Mouse (Mus musculus) hindbrain, embryonic 11.5 days (tissue): ENCODE measurements at regions not wholly inside any gene's neighbourhood (a gene's known extent, or its start where the extent isn't known, plus 50 kb on each side); places are given as distances from the start of the nearest gene placed in this dataset.

Experiments
- ATAC-seq: fragments of 200-750 bp; cut with Nextera tagmentation; 2 replicates; pipeline ENCODE4 v1.8.0; 2017; ENCODE audit warnings: mild to moderate bottlenecking, moderate TSS enrichment, moderate library complexity; ENCODE audit not compliant: low FRiP score
- DNase-seq: peaks from one replicate; pipeline ENCODE4 v3.0.0-alpha.2; 2015; ENCODE audit warnings: low spot score
- H3K27ac ChIP-seq: fragments of 300-500 bp; sonication (generic); 2 replicates; pipeline ENCODE4 v1.5.1; 2014; ENCODE audit warnings: mild to moderate bottlenecking, low read depth, low read length
- H3K27me3 ChIP-seq: fragments of 300-500 bp; sonication (generic); 2 replicates; pipeline ENCODE4 v1.6.1; 2014; ENCODE audit warnings: mild to moderate bottlenecking, low read length, moderate library complexity, mixed read lengths; ENCODE audit not compliant: control insufficient read depth, insufficient read depth
- H3K36me3 ChIP-seq: fragments of 300-500 bp; sonication (generic); 2 replicates; pipeline ENCODE4 v1.6.1; 2014; ENCODE audit warnings: mild to moderate bottlenecking, low read length, moderate library complexity, mixed read lengths; ENCODE audit not compliant: control insufficient read depth, insufficient read depth
- H3K4me1 ChIP-seq: fragments of 300-500 bp; sonication (generic); replicated peaks from 2 replicates; pipeline ENCODE4 v1.6.1; 2014; ENCODE audit warnings: low read length, mixed read lengths; ENCODE audit not compliant: control insufficient read depth, insufficient read depth
- H3K4me2 ChIP-seq: fragments of 300-500 bp; sonication (generic); replicated peaks from 2 replicates; pipeline ENCODE4 v1.6.1; 2014; ENCODE audit warnings: mild to moderate bottlenecking, low read depth, low read length
- H3K4me3 ChIP-seq: fragments of 300-500 bp; sonication (generic); 2 replicates; pipeline ENCODE4 v1.5.1; 2014; ENCODE audit warnings: low read depth, low read length
- H3K9ac ChIP-seq: fragments of 300-500 bp; sonication (generic); 2 replicates; pipeline ENCODE4 v1.6.1; 2014; ENCODE audit warnings: low read depth, low read length
- H3K9me3 ChIP-seq: fragments of 300-500 bp; sonication (generic); 2 replicates; pipeline ENCODE4 v1.6.1; 2016; ENCODE audit warnings: low read length; ENCODE audit not compliant: control insufficient read depth
- WGBS: fragments of 180-500 bp; shearing (Covaris S2); extraction: QIAGEN DNeasy Blood & Tissue Kit; methylation state at CpG from one replicate; pipeline ENCODE4 v1.1.7; 2014; 5-methylcytosine and 5-hydroxymethylcytosine counted together

DNA sequence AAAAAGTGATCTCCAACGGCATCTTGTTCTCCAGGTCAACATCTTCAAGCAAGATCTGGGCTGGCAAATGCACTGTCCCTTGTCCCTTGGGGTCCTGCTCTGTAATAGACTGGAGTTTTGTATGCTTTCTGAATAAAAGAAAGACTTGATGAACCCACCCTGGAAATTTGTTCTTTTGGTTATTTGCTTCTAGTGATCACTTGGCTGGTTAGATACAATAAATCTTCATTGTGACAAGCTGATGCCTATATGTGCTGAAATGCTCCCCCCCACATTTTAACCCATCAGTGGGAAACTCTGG is 65.0 kb downstream of the Dmac1 start:
- Histone ChIP-seq H3K27me3 (no peaks in the 10 kb centered on the region), H3K9ac (no peak overlapping the region), H3K4me3 (no peak overlapping the region), H3K4me2 (no peak overlapping the region), H3K36me3 (no peaks in the 10 kb centered on the region), H3K4me1 (no peaks in the 10 kb centered on the region), H3K27ac (peak overlapping the region; percentile 44; the same call in 1 of the 2 replicates), H3K9me3 (no peaks in the 10 kb centered on the region)
- 36% methylated on average over 1 of the region's 1 CpGs for WGBS
- ATAC-seq (peak; percentile 66), DNase-seq (peak; percentile 24)

DNA sequence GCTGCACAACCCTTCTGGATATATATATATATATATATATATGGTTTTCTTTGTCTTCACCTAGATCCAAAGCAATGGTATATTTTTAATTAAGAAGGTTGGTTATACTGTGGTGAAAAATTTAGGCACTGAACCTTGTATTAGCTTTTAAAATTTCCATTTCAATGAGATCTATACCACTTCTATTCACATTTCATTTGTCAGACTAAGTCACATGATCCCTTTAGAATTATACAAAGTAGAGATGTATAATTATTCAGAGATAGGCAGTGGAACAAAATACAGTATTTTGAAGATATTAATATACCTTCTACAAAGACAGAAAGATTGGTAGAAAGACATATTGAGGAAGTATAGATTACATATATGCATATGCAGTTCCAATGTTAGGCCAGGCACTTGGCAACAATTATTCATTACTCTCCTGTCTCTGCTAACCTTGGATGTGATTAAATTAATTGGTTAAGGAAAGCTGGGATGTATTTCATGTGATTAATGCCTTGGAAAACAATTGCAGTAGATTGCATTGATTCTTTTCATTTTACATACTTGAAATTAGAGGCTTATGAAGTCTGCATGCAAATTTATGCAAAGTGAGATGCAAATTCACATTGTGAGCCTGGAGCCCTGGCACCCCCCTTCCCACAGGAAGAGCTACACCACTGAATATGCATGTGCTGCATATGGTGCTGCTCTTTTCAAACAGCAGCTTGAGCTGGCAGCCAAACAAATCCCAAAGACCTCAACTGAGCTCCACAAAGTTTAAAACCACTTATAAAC is 65.5 kb downstream of the Dmac1 start:
- H3K9me3 ChIP-seq: no peaks in the 10 kb centered on the region
- H3K4me1 ChIP-seq: no peaks in the 10 kb centered on the region
- no peak overlapping the region for H3K4me3 ChIP-seq
- no peaks in the 10 kb centered on the region for H3K27me3 ChIP-seq
- peak; percentile 95 for ATAC-seq
- H3K36me3 ChIP-seq: no peaks in the 10 kb centered on the region
- no peak overlapping the region for H3K4me2 ChIP-seq
- no peak overlapping the region for H3K9ac ChIP-seq
- peak overlapping the region; percentile 44; the same call in 1 of the 2 replicates for H3K27ac ChIP-seq
- no peak for DNase-seq
